In genomic region chr7:82864991-82865771, GRCm38 (mm10) we compare ENCODE assay signal across 8 mouse cellular contexts. TPM values are rescaled to one million over a fixed set of nuclear protein-coding genes. Genes with fewer than 3 reads are reported as not detected.
A peak's percentile ranks its signal among the peaks of the same experiment; 100 is the strongest.
DNase-seq lines count a peak whose midpoint lies in the region; ATAC-seq and TF ChIP-seq lines count a peak whose summit lies in the region.

No protein-coding gene starts in this region.

- H3K27ac ChIP-seq in embryonic facial prominence, embryonic 12.5 days = peak overlapping the region; percentile 100
- peak overlapping the region; percentile 100 for H3K27ac ChIP-seq in hindbrain, postnatal 0 days
- H3K27ac ChIP-seq in lung, embryonic 16.5 days (ENCODE audit: low read length) = peak overlapping the region; percentile 96

- 0 out of 2 replicates have a peak, but pooled peaks have one; percentile 0 for ATAC-seq in embryonic facial prominence, embryonic 12.5 days (ENCODE audit: insufficient number of reproducible peaks, insufficient read depth, low FRiP score, low TSS enrichment)
- ATAC-seq in hindbrain, postnatal 0 days = no peak
- no peak for ATAC-seq in lung, embryonic 16.5 days (ENCODE audit: low read depth)

- H3K27me3 ChIP-seq in embryonic facial prominence, embryonic 12.5 days = no peaks in the 10 kb centered on the region
- H3K27me3 ChIP-seq in hindbrain, postnatal 0 days (ENCODE audit: insufficient read depth, low read length) = no peaks in the 10 kb centered on the region
- no peaks in the 10 kb centered on the region for H3K27me3 ChIP-seq in lung, embryonic 16.5 days (ENCODE audit: control insufficient read depth, insufficient read depth, low read depth, low read length)

- peaks cover 15% of the 10 kb centered on the region for H3K36me3 ChIP-seq in embryonic facial prominence, embryonic 12.5 days
- H3K36me3 ChIP-seq in hindbrain, postnatal 0 days (ENCODE audit: insufficient read depth, low read length) = no peaks in the 10 kb centered on the region
- peaks cover 1% of the 10 kb centered on the region; the same call in 1 of the 2 replicates for H3K36me3 ChIP-seq in lung, embryonic 16.5 days (ENCODE audit: control insufficient read depth, insufficient read depth, low read length)

- DNase-seq in heart, adult 9 months (ENCODE audit: low spot score in 2 of 2) = peak; percentile 1 to 4
- DNase-seq in heart, adult 8-10 months (ENCODE audit: low spot score) = no peak
- DNase-seq in NIH3T3 (ENCODE audit: low read depth) = peak; percentile 25
- peak; percentile 66 for DNase-seq in hindbrain, postnatal 0 days (ENCODE audit: low spot score)
- peak; percentile 12 to 23 for DNase-seq in thymus, adult 18-20 months
- no peak for DNase-seq in right cerebral cortex, postnatal 36 days (ENCODE audit: low spot score in 2 of 2)

- H3K9ac ChIP-seq in embryonic facial prominence, embryonic 12.5 days = peak overlapping the region; percentile 78
- peak overlapping the region; percentile 93 for H3K9ac ChIP-seq in hindbrain, postnatal 0 days (replicated peaks; ENCODE audit: low read length)
- H3K9ac ChIP-seq in lung, embryonic 16.5 days (ENCODE audit: low read length) = peak overlapping the region; percentile 88

- peak overlapping the region; percentile 99 for H3K4me3 ChIP-seq in embryonic facial prominence, embryonic 12.5 days
- H3K4me3 ChIP-seq in hindbrain, postnatal 0 days (ENCODE audit: low read length) = peak overlapping the region; percentile 94
- peak overlapping the region; percentile 87 for H3K4me3 ChIP-seq in lung, embryonic 16.5 days (ENCODE audit: low read length)

- H3K9me3 ChIP-seq in embryonic facial prominence, embryonic 12.5 days = no peaks in the 10 kb centered on the region
- H3K9me3 ChIP-seq in hindbrain, postnatal 0 days (ENCODE audit: low read length) = no peaks in the 10 kb centered on the region
- H3K9me3 ChIP-seq in lung, embryonic 16.5 days (ENCODE audit: control insufficient read depth, low read length) = no peaks in the 10 kb centered on the region

- WGBS in embryonic facial prominence, embryonic 12.5 days = 2% methylated on average over 22 of the region's 22 CpGs
- under 1% methylated on average over 22 of the region's 22 CpGs for WGBS in hindbrain, postnatal 0 days
- 3% methylated on average over 22 of the region's 22 CpGs for WGBS in lung, embryonic 16.5 days

- no peak for TF ChIP-seq CTCF in hindbrain, postnatal 0 days (IDR thresholded peaks at IDR 0.05; ENCODE audit: low read depth)

- H3K4me2 ChIP-seq in embryonic facial prominence, embryonic 12.5 days (replicated peaks) = peak overlapping the region; percentile 79
- H3K4me2 ChIP-seq in hindbrain, postnatal 0 days (ENCODE audit: low read depth, low read length) = peak overlapping the region; percentile 77
- H3K4me2 ChIP-seq in lung, embryonic 16.5 days (ENCODE audit: low read depth, low read length) = peak overlapping the region; percentile 97

- H3K4me1 ChIP-seq in embryonic facial prominence, embryonic 12.5 days = peaks cover 11% of the 10 kb centered on the region
- H3K4me1 ChIP-seq in hindbrain, postnatal 0 days (ENCODE audit: insufficient read depth, low read length) = 0 out of 2 replicates have a peak, but pooled peaks cover 4% of the 10 kb centered on the region
- H3K4me1 ChIP-seq in lung, embryonic 16.5 days (replicated peaks; ENCODE audit: control insufficient read depth, insufficient read depth, low read length) = peaks cover 21% of the 10 kb centered on the region

RNA-seq across cellular contexts. Expression of gene Mex3b, which starts 2.0 kb away (rescaled TPM):
- total RNA-seq in heart, adult 8-10 months (2022) = 1 to 10 TPM; 1.1 to 1.3 (median 1.3) TPM
- polyA plus RNA-seq in embryonic facial prominence, embryonic 12.5 days (2016; fragmentation: Nextera tagmentation; extraction: Ambion mirVana) = 49.2 and 50.6 TPM in 2 replicates
- 91.3 and 92.0 TPM in 2 replicates for total RNA-seq in hindbrain, postnatal 0 days (2014; rRNA removed)
- 14.1 and 15.8 TPM in 2 replicates for polyA plus RNA-seq in hindbrain, postnatal 0 days (2015; fragmentation: Nextera tagmentation; extraction: Ambion mirVana)
- 8.5 and 8.7 TPM in 2 replicates for polyA plus RNA-seq in lung, embryonic 16.5 days (2015; fragmentation: Nextera tagmentation; extraction: Ambion mirVana)

Comparison
In these comparisons a context has a peak if more than half of its experiments do, and no peak if none do; other contexts are left out.
1. DNase-seq: peak in heart, adult 9 months (2 of 2), NIH3T3 (single experiment), hindbrain, postnatal 0 days (single experiment) and thymus, adult 18-20 months (2 of 2); none in heart, adult 8-10 months (single experiment) and right cerebral cortex, postnatal 36 days (0 of 2).
2. Peak in every context shown above with its lines, with median percentiles within 50 percentile points of each other: H3K27ac ChIP-seq, H3K4me2 ChIP-seq, H3K4me3 ChIP-seq and H3K9ac ChIP-seq.